Mouse (Mus musculus): Measurements from ENCODE around the gene Asic1. TPM values are rescaled to one million over a fixed set of nuclear protein-coding genes. Genes with fewer than 3 reads are reported as not detected.

Asic1 gene
- polyA plus RNA-seq, 1 experiment from 2014 or later: 68.9 TPM

GRCm38 (mm10) chr15:99714858-99715257, 44.7 kb downstream of the Asic1 start:
- peak; percentile 39; the same call in 1 of the 2 replicates for ATAC-seq (ENCODE audit: low FRiP score)
- no peaks in the 10 kb centered on the region for H3K9me3 ChIP-seq (replicated peaks)
- H3K4me1 ChIP-seq: peaks cover 43% of the 10 kb centered on the region
- H3K9ac ChIP-seq (replicated peaks): no peak overlapping the region
- 59% methylated on average over 7 of the region's 7 CpGs for WGBS
- H3K4me3 ChIP-seq (replicated peaks): no peak overlapping the region
- H3K27me3 ChIP-seq (replicated peaks): no peaks in the 10 kb centered on the region
- H3K27ac ChIP-seq (replicated peaks): peak overlapping the region; percentile 76
- H3K36me3 ChIP-seq: peaks cover 44% of the 10 kb centered on the region
- no peak overlapping the region for H3K4me2 ChIP-seq

DNA sequence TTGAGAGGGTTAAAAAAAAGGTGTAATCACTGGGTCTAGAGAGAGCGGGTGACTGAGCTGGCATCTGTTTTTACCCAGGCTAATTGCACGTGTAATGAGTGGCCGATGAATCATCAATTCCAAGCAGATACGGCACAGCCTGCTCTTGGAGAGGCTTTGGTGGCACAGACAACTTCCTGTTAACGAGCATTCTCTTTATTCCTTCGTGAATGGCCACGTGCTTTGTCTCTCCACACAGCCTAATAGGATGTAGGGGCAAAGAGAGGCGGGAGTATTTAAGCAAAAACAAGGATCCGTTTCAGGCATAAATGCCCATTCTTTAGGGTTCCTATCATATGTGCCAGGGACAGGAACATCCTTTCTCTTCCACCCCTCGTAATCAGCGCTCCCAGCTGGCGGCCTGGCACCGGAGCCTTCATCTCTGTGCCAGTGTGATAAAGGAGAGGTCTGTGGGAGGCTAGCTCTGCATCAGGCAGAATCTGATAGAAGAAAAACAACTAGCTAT, 45.2 kb downstream of the Asic1 start:
- ATAC-seq (ENCODE audit: low FRiP score): peak; percentile 25; the same call in 1 of the 2 replicates
- H3K4me3 ChIP-seq (replicated peaks): no peak overlapping the region
- no peak overlapping the region for H3K9ac ChIP-seq (replicated peaks)
- H3K27me3 ChIP-seq (replicated peaks): no peaks in the 10 kb centered on the region
- peak overlapping the region; percentile 76 for H3K27ac ChIP-seq (replicated peaks)
- 36% methylated on average over 13 of the region's 13 CpGs for WGBS
- H3K4me2 ChIP-seq: no peak overlapping the region
- H3K9me3 ChIP-seq (replicated peaks): no peaks in the 10 kb centered on the region
- peaks cover 43% of the 10 kb centered on the region for H3K4me1 ChIP-seq
- peaks cover 39% of the 10 kb centered on the region for H3K36me3 ChIP-seq

DNA sequence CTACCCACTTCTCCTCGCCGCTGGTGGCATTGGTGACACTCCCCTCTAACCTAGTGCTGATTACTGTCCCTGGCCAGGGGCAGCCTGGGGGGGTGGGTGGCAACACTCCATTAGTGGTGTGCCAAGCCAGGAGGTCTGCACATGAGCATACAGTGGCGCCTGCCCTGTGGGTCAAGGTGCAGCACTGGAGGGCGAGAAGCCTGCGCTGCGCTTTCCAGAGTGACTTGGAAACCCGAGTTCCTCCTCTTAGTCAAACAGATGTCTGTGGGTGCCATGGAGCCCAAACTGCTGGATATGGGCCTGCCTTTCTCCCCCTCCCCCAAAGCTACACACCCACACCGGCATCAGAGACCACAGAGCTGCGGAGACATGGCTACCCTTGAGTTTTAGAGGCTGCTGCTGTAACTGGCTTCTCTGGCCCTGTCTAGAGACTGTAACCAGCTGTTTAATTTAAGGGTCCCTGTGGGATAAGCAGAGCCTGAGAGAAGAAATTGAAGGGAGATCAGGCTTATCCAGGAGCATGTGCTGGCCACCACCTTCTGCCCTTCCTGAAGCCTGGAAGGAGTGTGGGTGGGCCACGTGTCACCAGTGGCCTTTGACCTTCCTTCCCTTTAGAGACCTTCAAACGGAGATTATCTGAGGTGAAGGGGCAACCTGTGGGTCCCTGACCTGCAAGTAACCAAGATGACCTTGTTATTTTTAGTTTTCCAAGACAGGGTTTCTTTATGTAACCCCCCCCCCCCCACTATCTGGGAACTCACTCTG, 46.0 kb downstream of the Asic1 start:
- 59% methylated on average over 11 of the region's 11 CpGs for WGBS
- peak; percentile 13; the same call in 1 of the 2 replicates for ATAC-seq (ENCODE audit: low FRiP score)
- Histone ChIP-seq H3K4me2 (no peak overlapping the region; the same call in 1 of the 2 replicates), H3K4me1 (peaks cover 43% of the 10 kb centered on the region), H3K4me3 (replicated peaks) (no peak overlapping the region), H3K9me3 (replicated peaks) (no peaks in the 10 kb centered on the region), H3K27ac (replicated peaks) (peak overlapping the region; percentile 76), H3K36me3 (peaks cover 32% of the 10 kb centered on the region), H3K9ac (replicated peaks) (0 out of 2 replicates have a peak overlapping the region, but pooled peaks have one; percentile 11), H3K27me3 (replicated peaks) (no peaks in the 10 kb centered on the region)

GRCm38 (mm10) chr15:99716814-99717213, 46.6 kb downstream of the Asic1 start:
- Histone ChIP-seq H3K9me3 (replicated peaks) (no peaks in the 10 kb centered on the region), H3K36me3 (peaks cover 25% of the 10 kb centered on the region), H3K27me3 (replicated peaks) (no peaks in the 10 kb centered on the region), H3K4me2 (no peak overlapping the region), H3K4me1 (peaks cover 43% of the 10 kb centered on the region), H3K27ac (replicated peaks) (peak overlapping the region; percentile 45), H3K9ac (replicated peaks) (no peak overlapping the region), H3K4me3 (replicated peaks) (no peak overlapping the region)
- no peak for ATAC-seq (ENCODE audit: low FRiP score)
- WGBS: 79% methylated on average over 12 of the region's 12 CpGs

DNA sequence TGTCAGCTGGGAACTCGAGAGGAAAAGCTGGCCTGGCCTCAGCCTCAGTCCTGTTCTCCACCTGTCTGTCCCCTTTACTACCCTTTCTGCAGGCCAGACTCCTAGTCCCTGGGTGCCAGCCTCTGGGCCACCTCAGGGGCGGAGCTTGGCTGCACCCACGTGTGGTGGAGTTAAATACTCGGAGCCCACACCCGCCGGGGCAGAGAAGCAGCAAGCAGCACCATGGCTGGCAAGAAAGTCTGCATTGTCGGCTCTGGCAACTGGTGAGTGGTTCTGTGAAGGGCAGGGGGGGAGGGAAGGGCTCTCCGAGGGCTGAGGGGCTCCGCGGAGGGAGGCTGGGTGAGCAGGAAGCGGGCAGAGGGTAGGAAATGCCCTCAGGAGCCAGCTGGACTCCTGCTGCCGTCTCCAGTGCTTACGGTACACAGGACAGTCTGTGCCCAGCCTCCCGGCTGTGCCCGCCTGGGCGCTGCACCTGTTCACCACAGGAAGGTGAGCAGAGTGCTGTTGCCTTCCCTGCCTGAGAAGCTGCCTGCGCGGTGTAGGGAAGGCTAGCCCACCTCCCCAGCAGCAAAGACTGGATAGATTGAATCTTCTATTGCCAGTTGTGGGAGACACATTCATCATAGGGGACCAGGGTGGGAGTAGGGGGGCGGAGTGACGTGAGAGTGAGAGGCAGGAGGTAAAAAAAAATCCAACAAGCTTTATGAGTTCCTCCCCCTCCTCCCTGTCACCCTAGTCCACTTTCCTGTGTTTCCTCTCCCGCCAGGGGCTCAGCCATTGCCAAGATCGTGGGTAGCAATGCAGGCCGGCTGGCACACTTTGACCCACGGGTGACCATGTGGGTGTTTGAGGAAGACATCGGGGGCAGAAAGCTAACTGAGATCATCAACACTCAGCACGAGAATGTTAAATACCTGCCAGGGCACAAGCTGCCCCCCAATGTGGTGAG, 47.5 kb downstream of the Asic1 start, which contains the start of gene Gpd1:
Gpd1 (plus strand) TSS at position 130 of the 949 bp plus-strand sequence.
- Histone ChIP-seq H3K4me3 (replicated peaks) (no peak within 1 kb of the TSS), H3K27me3 (replicated peaks) (no peaks in the 10 kb centered on the region), H3K36me3 (peaks cover 17% of the 10 kb centered on the region), H3K9me3 (replicated peaks) (no peaks in the 10 kb centered on the region), H3K9ac (replicated peaks) (0 out of 2 replicates have a peak within 1 kb of the TSS, but pooled peaks have one; percentile 11), H3K4me1 (peaks cover 46% of the 10 kb centered on the region), H3K4me2 (peak within 1 kb of the TSS; percentile 20), H3K27ac (replicated peaks) (peak within 1 kb of the TSS; percentile 76)
- ATAC-seq (ENCODE audit: low FRiP score): 0 out of 2 replicates have a peak, but pooled peaks have one; percentile 7
- 63% methylated on average over 23 of the region's 26 CpGs for WGBS

DNA sequence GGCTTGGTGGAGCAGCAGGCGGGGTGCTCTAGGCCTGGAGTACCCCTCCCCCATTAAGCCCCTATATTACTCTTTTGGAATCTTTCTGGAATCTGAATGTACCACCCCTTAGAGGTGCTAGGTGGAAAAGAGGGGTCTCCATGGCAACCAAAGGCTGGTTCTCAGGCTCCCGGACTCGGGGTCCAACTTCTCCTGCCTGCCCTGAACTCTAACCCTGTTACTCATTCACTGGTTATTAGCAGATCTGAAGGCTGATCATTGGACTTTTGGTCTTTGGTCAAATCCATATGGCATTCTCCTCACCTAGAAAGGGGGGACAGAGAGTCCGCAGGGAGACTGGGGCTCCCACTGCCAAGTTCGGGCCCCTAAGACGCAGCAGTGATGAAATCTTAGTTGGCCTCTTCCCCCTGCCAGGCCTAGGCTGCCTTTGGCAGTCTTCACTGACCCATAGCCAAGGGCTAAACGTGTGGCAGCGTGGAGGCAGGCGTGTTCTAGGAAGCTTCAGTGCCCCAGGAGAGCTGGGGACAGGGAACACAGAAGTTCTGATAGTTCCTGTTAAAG, 48.4 kb downstream of the Asic1 start:
- no peak for ATAC-seq (ENCODE audit: low FRiP score)
- H3K36me3 ChIP-seq: peaks cover 9% of the 10 kb centered on the region

GRCm38 (mm10) chr15:99719865-99720264, 49.7 kb downstream of the Asic1 start:
- H3K36me3 ChIP-seq: no peaks in the 10 kb centered on the region
- no peak overlapping the region for H3K4me3 ChIP-seq (replicated peaks)
- WGBS: 79% methylated on average over 8 of the region's 8 CpGs
- H3K27me3 ChIP-seq (replicated peaks): no peaks in the 10 kb centered on the region
- H3K9me3 ChIP-seq (replicated peaks): no peaks in the 10 kb centered on the region
- no peak overlapping the region for H3K9ac ChIP-seq (replicated peaks)
- no peak for ATAC-seq (ENCODE audit: low FRiP score)
- H3K4me2 ChIP-seq: no peak overlapping the region
- H3K4me1 ChIP-seq: peaks cover 54% of the 10 kb centered on the region
- no peak overlapping the region for H3K27ac ChIP-seq (replicated peaks)

More for the DNA sequence above, 48.4 kb downstream of the Asic1 start:
- Histone ChIP-seq H3K4me3 (replicated peaks) (no peak overlapping the region), H3K4me1 (peaks cover 50% of the 10 kb centered on the region), H3K27ac (replicated peaks) (no peak overlapping the region), H3K9me3 (replicated peaks) (no peaks in the 10 kb centered on the region), H3K4me2 (no peak overlapping the region), H3K9ac (replicated peaks) (no peak overlapping the region), H3K27me3 (replicated peaks) (no peaks in the 10 kb centered on the region)
- 78% methylated on average over 9 of the region's 9 CpGs for WGBS

GRCm38 (mm10) chr15:99721921-99722743, 52.0 kb downstream of the Asic1 start:
- H3K4me2 ChIP-seq: no peak overlapping the region
- no peaks in the 10 kb centered on the region for H3K36me3 ChIP-seq
- no peaks in the 10 kb centered on the region for H3K27me3 ChIP-seq (replicated peaks)
- H3K27ac ChIP-seq (replicated peaks): no peak overlapping the region
- H3K9me3 ChIP-seq (replicated peaks): no peaks in the 10 kb centered on the region
- H3K4me1 ChIP-seq: peaks cover 47% of the 10 kb centered on the region
- 86% methylated on average over 25 of the region's 25 CpGs for WGBS
- ATAC-seq (ENCODE audit: low FRiP score): no peak
- H3K9ac ChIP-seq (replicated peaks): no peak overlapping the region
- no peak overlapping the region for H3K4me3 ChIP-seq (replicated peaks)

- ATAC-seq (ENCODE audit: low FRiP score): no peak
Measured at GRCm38 (mm10) chr15:99723120-99723514, 52.9 kb downstream of the Asic1 start.

DNA sequence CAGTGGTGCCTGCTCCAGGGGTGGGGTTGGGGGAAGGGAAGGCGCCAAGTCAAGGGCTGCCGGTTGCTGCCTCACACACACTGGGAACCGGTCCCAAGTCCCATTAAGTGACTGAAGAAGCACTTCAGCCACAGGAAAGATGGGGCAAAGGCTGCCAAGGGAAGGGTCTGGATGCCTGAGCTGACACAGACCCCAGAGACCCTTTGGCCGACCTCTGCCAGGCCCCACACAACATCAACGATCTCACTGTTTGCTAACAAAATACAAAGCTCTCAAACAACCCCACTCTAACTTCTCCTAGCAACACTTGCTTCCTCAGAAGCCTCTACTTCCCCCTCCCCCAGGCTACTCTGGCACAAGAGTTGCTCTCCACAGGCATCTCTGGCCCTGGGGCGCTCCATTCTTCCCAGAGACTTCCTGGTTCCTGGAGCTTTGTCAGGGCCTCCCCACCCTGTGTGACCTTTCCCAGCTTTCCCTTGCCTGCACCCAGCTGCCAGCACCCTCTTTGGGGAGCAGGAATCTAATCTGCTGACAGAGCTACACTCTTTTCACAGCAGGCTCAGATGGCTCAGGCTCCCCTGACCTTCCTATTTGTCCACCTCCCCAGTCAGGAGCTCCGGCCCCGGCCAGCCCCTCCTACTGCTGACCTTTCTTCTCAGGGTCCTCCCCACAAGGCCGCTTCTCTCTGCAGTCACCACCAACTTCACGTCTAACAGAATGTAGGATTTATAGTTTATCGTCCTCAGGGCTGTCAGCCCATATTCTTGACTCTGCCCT, 53.5 kb downstream of the Asic1 start:
- H3K4me2 ChIP-seq: peak overlapping the region; percentile 67
- WGBS: 19% methylated on average over 11 of the region's 11 CpGs
- H3K9me3 ChIP-seq (replicated peaks): no peaks in the 10 kb centered on the region
- H3K4me3 ChIP-seq (replicated peaks): no peak overlapping the region; the same call in 1 of the 2 replicates
- H3K4me1 ChIP-seq: peaks cover 41% of the 10 kb centered on the region
- ATAC-seq (ENCODE audit: low FRiP score): no peak
- no peak overlapping the region for H3K9ac ChIP-seq (replicated peaks)
- no peaks in the 10 kb centered on the region for H3K27me3 ChIP-seq (replicated peaks)
- H3K27ac ChIP-seq (replicated peaks): peak overlapping the region; percentile 54
- H3K36me3 ChIP-seq: peaks cover 14% of the 10 kb centered on the region

More at GRCm38 (mm10) chr15:99723120-99723514, 52.9 kb downstream of the Asic1 start:
- Histone ChIP-seq H3K4me3 (replicated peaks) (no peak overlapping the region), H3K27me3 (replicated peaks) (no peaks in the 10 kb centered on the region), H3K4me1 (peaks cover 41% of the 10 kb centered on the region), H3K27ac (replicated peaks) (peak overlapping the region; percentile 54), H3K4me2 (0 out of 2 replicates have a peak overlapping the region, but pooled peaks have one; percentile 67), H3K9me3 (replicated peaks) (no peaks in the 10 kb centered on the region), H3K36me3 (peaks cover 8% of the 10 kb centered on the region), H3K9ac (replicated peaks) (no peak overlapping the region)
- 71% methylated on average over 10 of the region's 10 CpGs for WGBS
